Mouse (Mus musculus) liver, embryonic 11.5 days (tissue): ENCODE data around the gene Mgst3. TPM values are rescaled to one million over a fixed set of nuclear protein-coding genes. Genes with fewer than 3 reads are reported as not detected.
A peak's percentile ranks its signal among the peaks of the same experiment; 100 is the strongest.

Experiments
- ATAC-seq: fragments of 200-750 bp; cut with Nextera tagmentation; replicated peaks from 2 replicates; pipeline ENCODE4 v1.8.0; 2017; ENCODE audit warnings: moderate number of reproducible peaks, mild to moderate bottlenecking, moderate TSS enrichment, moderate library complexity; ENCODE audit not compliant: low FRiP score
- DNase-seq: peaks from one replicate; pipeline ENCODE4 v3.0.0-alpha.2; 2017; ENCODE audit warnings: low spot score
- H3K27ac ChIP-seq: fragments of 300-500 bp; sonication (generic); 2 replicates; pipeline ENCODE4 v1.5.1; 2014; ENCODE audit warnings: mild to moderate bottlenecking, low read depth, low read length, control low read depth
- H3K27me3 ChIP-seq: fragments of 300-500 bp; sonication (generic); replicated peaks from 2 replicates; pipeline ENCODE4 v1.6.1; 2014; ENCODE audit warnings: low read length, mixed read lengths; ENCODE audit not compliant: control insufficient read depth, insufficient read depth
- H3K36me3 ChIP-seq: fragments of 300-500 bp; sonication (generic); 2 replicates; pipeline ENCODE4 v1.6.1; 2014; ENCODE audit warnings: mild to moderate bottlenecking, low read length, moderate library complexity, mixed read lengths; ENCODE audit not compliant: control insufficient read depth, insufficient read depth
- H3K4me1 ChIP-seq: fragments of 300-500 bp; sonication (generic); replicated peaks from 2 replicates; pipeline ENCODE4 v1.6.1; 2014; ENCODE audit warnings: low read length, mixed read lengths; ENCODE audit not compliant: control insufficient read depth, insufficient read depth
- H3K4me2 ChIP-seq: fragments of 300-500 bp; sonication (generic); 2 replicates; pipeline ENCODE4 v1.6.1; 2014; ENCODE audit warnings: mild to moderate bottlenecking, control low read depth, moderate library complexity
- H3K4me3 ChIP-seq: fragments of 300-500 bp; sonication (generic); 2 replicates; pipeline ENCODE4 v1.5.1; 2014; ENCODE audit warnings: low read depth, low read length, control low read depth
- H3K9ac ChIP-seq: fragments of 300-500 bp; sonication (generic); 2 replicates; pipeline ENCODE4 v1.6.1; 2014; ENCODE audit warnings: low read depth, low read length, control low read depth
- H3K9me3 ChIP-seq: fragments of 300-500 bp; sonication (generic); 2 replicates; pipeline ENCODE4 v1.6.1; 2016; ENCODE audit warnings: low read length, inconsistent platforms, mixed read lengths; ENCODE audit not compliant: control insufficient read depth
- WGBS: fragments of 180-500 bp; shearing (Covaris S2); extraction: QIAGEN DNeasy Blood & Tissue Kit; methylation state at CpG from one replicate; pipeline ENCODE4 v1.1.7; 2014; 5-methylcytosine and 5-hydroxymethylcytosine counted together
- polyA plus RNA-seq: library from polyadenylated mRNA; unstranded; fragments of >200 nt; fragmentation: Nextera tagmentation; extraction: Ambion mirVana; gene quantifications from 2 replicates; pipeline ENCODE4 v1.2.1, GENCODE M21; 2014

The Mgst3 gene
- polyA plus RNA-seq, 1 experiment from 2014 or later: 242 TPM

- DNase-seq: no peak
- Histone ChIP-seq H3K9me3 (no peaks in the 10 kb centered on the region), H3K4me1 (no peaks in the 10 kb centered on the region), H3K9ac (no peak overlapping the region), H3K27me3 (no peaks in the 10 kb centered on the region; the same call in 1 of the 2 replicates), H3K4me2 (no peak overlapping the region), H3K4me3 (no peak overlapping the region), H3K36me3 (no peaks in the 10 kb centered on the region), H3K27ac (no peak overlapping the region)
- WGBS: 82% methylated on average over 11 of the region's 11 CpGs
- no peak for ATAC-seq
Observed at GRCm38 (mm10) chr1:167422501-167423240, 29.0 kb upstream of the Mgst3 start.

GRCm38 (mm10) chr1:167414846-167415245, 21.2 kb upstream of the Mgst3 start:
- ATAC-seq (no peak), DNase-seq (peak; percentile 66)
- 3% methylated on average over 7 of the region's 7 CpGs for WGBS
- Histone ChIP-seq H3K36me3 (no peaks in the 10 kb centered on the region), H3K27me3 (peaks cover 9% of the 10 kb centered on the region; the same call in 1 of the 2 replicates), H3K4me1 (no peaks in the 10 kb centered on the region), H3K4me2 (no peak overlapping the region), H3K9me3 (no peaks in the 10 kb centered on the region), H3K27ac (no peak overlapping the region), H3K4me3 (no peak overlapping the region), H3K9ac (no peak overlapping the region)

- WGBS: 62% methylated on average over 12 of the region's 12 CpGs
- no peak overlapping the region for H3K4me3 ChIP-seq
Observed at GRCm38 (mm10) chr1:167411991-167412715, 18.5 kb upstream of the Mgst3 start.

GRCm38 (mm10) chr1:167409601-167410000, 16.0 kb upstream of the Mgst3 start:
- DNase-seq (no peak), ATAC-seq (no peak)
- 75% methylated on average over 4 of the region's 4 CpGs for WGBS
- Histone ChIP-seq H3K27ac (no peak overlapping the region), H3K4me3 (no peak overlapping the region), H3K9ac (no peak overlapping the region), H3K36me3 (no peaks in the 10 kb centered on the region), H3K4me2 (no peak overlapping the region), H3K27me3 (peaks cover 26% of the 10 kb centered on the region), H3K9me3 (no peaks in the 10 kb centered on the region), H3K4me1 (no peaks in the 10 kb centered on the region)

More at GRCm38 (mm10) chr1:167411991-167412715, 18.5 kb upstream of the Mgst3 start:
- ATAC-seq (no peak), DNase-seq (no peak)
- no peak overlapping the region for H3K4me2 ChIP-seq
- peaks cover 16% of the 10 kb centered on the region for H3K27me3 ChIP-seq
- H3K9me3 ChIP-seq: no peaks in the 10 kb centered on the region
- H3K27ac ChIP-seq: no peak overlapping the region
- no peak overlapping the region for H3K9ac ChIP-seq
- no peaks in the 10 kb centered on the region for H3K4me1 ChIP-seq
- no peaks in the 10 kb centered on the region for H3K36me3 ChIP-seq

GRCm38 (mm10) chr1:167405237-167405636, 11.6 kb upstream of the Mgst3 start:
- no peak overlapping the region for H3K4me2 ChIP-seq
- H3K9me3 ChIP-seq: no peaks in the 10 kb centered on the region
- H3K4me3 ChIP-seq: no peak overlapping the region
- DNase-seq (no peak), ATAC-seq (no peak)
- 72% methylated on average over 4 of the region's 4 CpGs for WGBS
- H3K9ac ChIP-seq: no peak overlapping the region
- no peak overlapping the region for H3K27ac ChIP-seq
- H3K36me3 ChIP-seq: no peaks in the 10 kb centered on the region
- H3K27me3 ChIP-seq: peaks cover 18% of the 10 kb centered on the region
- no peaks in the 10 kb centered on the region for H3K4me1 ChIP-seq

- H3K9ac ChIP-seq: peak overlapping the region; percentile 84
- WGBS: 1% methylated on average over 15 of the region's 15 CpGs
- DNase-seq (no peak), ATAC-seq (peak; percentile 60)
- no peaks in the 10 kb centered on the region for H3K36me3 ChIP-seq
- H3K9me3 ChIP-seq: no peaks in the 10 kb centered on the region
- no peaks in the 10 kb centered on the region for H3K27me3 ChIP-seq
- H3K4me3 ChIP-seq: peak overlapping the region; percentile 75
- H3K4me2 ChIP-seq: peak overlapping the region; percentile 64
- H3K4me1 ChIP-seq: peaks cover 17% of the 10 kb centered on the region
- peak overlapping the region; percentile 73 for H3K27ac ChIP-seq
Observed at GRCm38 (mm10) chr1:167393281-167393680, 360 bp downstream of the Mgst3 start.

GRCm38 (mm10) chr1:167392687-167393086, 954 bp downstream of the Mgst3 start:
- Histone ChIP-seq H3K36me3 (no peaks in the 10 kb centered on the region), H3K9me3 (no peaks in the 10 kb centered on the region), H3K4me2 (peak overlapping the region; percentile 64), H3K27me3 (no peaks in the 10 kb centered on the region), H3K27ac (peak overlapping the region; percentile 73), H3K4me3 (peak overlapping the region; percentile 75), H3K4me1 (peaks cover 21% of the 10 kb centered on the region), H3K9ac (peak overlapping the region; percentile 84)
- WGBS: 5% methylated on average over 8 of the region's 8 CpGs
- peak; percentile 72 for ATAC-seq
- DNase-seq: no peak

- no peak for ATAC-seq
- peaks cover 25% of the 10 kb centered on the region for H3K4me1 ChIP-seq
Observed at GRCm38 (mm10) chr1:167392031-167392640, 1.5 kb downstream of the Mgst3 start.

More at GRCm38 (mm10) chr1:167392031-167392640, 1.5 kb downstream of the Mgst3 start:
- no peaks in the 10 kb centered on the region for H3K27me3 ChIP-seq
- peak overlapping the region; percentile 75 for H3K4me3 ChIP-seq
- peak overlapping the region; percentile 73 for H3K27ac ChIP-seq
- no peak for DNase-seq
- H3K9me3 ChIP-seq: no peaks in the 10 kb centered on the region
- H3K4me2 ChIP-seq: peak overlapping the region; percentile 64
- H3K9ac ChIP-seq: peak overlapping the region; percentile 84
- WGBS: 38% methylated on average over 2 of the region's 2 CpGs
- no peaks in the 10 kb centered on the region for H3K36me3 ChIP-seq
